Mouse (Mus musculus): ENCODE results near the gene Ccdc114. TPM values are rescaled to one million over a fixed set of nuclear protein-coding genes. Genes with fewer than 3 reads are reported as not detected.
"Not testable (repeated sequence)": the region's sequence is repeated elsewhere in the genome, so short reads cannot be mapped to it uniquely, and the experiment has no call there.

Ccdc114 gene
- polyA plus RNA-seq, 1 experiment from 2014 or later: 4.1 TPM

DNA sequence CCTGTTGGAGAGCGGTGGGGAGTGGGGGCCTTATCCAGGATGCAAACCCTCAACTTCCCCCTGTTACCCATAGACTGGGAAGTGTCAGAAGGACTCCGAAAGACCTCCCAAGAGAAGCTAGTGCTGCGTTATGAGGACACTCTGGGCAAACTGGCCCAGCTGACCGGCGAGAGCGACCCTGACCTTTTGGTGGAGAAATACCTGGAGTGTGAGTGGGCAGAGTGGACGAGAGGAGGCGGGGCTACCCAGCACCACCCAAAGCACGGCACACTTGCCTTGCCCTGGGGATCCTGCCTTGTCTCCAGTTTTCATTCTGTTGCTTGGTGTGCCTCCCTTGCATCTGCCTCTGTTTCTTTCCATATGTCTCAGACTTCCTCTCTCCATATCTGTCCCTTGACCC lies 18.1 kb downstream of the Ccdc114 start:
- H3K4me3 ChIP-seq (replicated peaks): no peak overlapping the region
- no peaks in the 10 kb centered on the region for H3K9me3 ChIP-seq
- H3K4me2 ChIP-seq (replicated peaks): no peak overlapping the region
- H3K36me3 ChIP-seq: no peaks in the 10 kb centered on the region
- H3K27ac ChIP-seq: no peak overlapping the region
- ATAC-seq: no peak
- no peaks in the 10 kb centered on the region for H3K27me3 ChIP-seq
- 88% methylated on average over 9 of the region's 9 CpGs for WGBS
- H3K9ac ChIP-seq (replicated peaks): no peak overlapping the region
- H3K4me1 ChIP-seq (replicated peaks): no peaks in the 10 kb centered on the region

DNA sequence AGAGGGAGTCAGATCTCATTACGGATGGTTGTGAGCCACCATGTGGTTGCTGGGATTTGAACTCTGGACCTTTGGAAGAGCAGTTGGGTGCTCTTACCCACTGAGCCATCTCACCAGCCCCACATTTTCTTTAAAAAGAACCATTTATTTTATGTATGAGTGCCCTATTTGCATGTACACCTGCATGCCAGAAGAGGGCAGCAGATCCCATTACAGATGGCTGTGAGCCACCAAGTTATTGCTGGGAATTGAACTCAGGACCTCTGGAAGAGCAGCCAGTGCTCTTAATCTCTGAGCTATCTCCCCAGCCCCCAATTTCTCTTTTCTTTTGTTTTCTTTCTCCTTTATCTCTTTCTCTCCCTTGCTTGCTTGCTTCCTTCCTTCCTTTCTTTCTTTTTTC lies 19.4 kb downstream of the Ccdc114 start:
- not testable (repeated sequence) for H3K36me3 ChIP-seq; H3K27me3 ChIP-seq; H3K9me3 ChIP-seq; H3K4me2 ChIP-seq (replicated peaks); ATAC-seq; H3K4me3 ChIP-seq (replicated peaks); H3K4me1 ChIP-seq (replicated peaks); H3K9ac ChIP-seq (replicated peaks); H3K27ac ChIP-seq
- WGBS: 60% methylated on average over 1 of the region's 1 CpGs

DNA sequence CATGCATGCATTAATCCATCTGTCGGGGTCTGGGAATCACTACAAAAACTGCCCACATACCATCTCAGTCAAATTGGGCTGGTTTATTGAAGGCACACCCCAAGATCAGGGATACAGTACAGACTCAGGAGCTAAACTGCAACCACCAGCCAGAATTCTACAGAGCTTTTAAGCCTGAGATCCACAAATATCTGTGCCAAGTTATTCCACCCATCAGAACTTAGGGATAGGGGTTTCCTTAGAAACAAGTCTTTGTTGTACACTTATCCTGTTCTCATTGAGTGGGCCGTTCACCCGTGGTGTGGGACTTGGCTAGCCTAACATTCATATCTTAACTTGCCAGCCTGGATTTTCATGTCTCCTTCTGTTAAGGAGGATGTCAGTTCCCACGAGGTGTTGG lies 25.2 kb downstream of the Ccdc114 start:
- Histone ChIP-seq H3K4me3 (replicated peaks) (no peak overlapping the region), H3K27me3 (no peaks in the 10 kb centered on the region), H3K4me1 (replicated peaks) (no peaks in the 10 kb centered on the region), H3K27ac (no peak overlapping the region; the same call in 1 of the 2 replicates), H3K4me2 (replicated peaks) (no peak overlapping the region), H3K9ac (replicated peaks) (no peak overlapping the region), H3K36me3 (no peaks in the 10 kb centered on the region), H3K9me3 (no peaks in the 10 kb centered on the region)
- no peak for ATAC-seq
- WGBS: 77% methylated on average over 4 of the region's 4 CpGs

DNA sequence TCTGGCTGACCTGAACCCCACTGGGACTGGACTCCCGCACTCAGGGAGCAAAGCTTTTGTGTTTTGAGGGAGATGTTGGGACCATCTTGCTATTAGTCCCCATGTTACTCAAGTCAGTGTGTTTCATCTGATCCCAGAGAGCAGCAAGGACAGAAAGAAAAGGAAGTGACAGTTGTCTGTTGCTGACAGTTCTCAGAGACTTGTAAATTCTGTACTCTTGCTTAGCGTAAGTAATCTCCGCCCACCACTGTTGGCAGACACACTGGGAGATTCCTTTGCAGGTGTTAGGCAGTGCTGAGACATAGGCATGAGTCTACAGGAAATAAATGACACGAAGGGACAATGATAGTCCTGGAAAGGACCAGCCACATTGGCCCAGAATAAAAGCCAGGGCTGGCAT lies 32.7 kb downstream of the Ccdc114 start:
- no peak overlapping the region for H3K27ac ChIP-seq
- WGBS: 80% methylated on average over 4 of the region's 4 CpGs
- H3K9me3 ChIP-seq: no peaks in the 10 kb centered on the region
- no peaks in the 10 kb centered on the region for H3K27me3 ChIP-seq
- no peak for ATAC-seq
- no peak overlapping the region for H3K4me3 ChIP-seq (replicated peaks)
- H3K9ac ChIP-seq (replicated peaks): no peak overlapping the region
- no peaks in the 10 kb centered on the region for H3K36me3 ChIP-seq
- no peaks in the 10 kb centered on the region for H3K4me1 ChIP-seq (replicated peaks)
- no peak overlapping the region for H3K4me2 ChIP-seq (replicated peaks)

DNA sequence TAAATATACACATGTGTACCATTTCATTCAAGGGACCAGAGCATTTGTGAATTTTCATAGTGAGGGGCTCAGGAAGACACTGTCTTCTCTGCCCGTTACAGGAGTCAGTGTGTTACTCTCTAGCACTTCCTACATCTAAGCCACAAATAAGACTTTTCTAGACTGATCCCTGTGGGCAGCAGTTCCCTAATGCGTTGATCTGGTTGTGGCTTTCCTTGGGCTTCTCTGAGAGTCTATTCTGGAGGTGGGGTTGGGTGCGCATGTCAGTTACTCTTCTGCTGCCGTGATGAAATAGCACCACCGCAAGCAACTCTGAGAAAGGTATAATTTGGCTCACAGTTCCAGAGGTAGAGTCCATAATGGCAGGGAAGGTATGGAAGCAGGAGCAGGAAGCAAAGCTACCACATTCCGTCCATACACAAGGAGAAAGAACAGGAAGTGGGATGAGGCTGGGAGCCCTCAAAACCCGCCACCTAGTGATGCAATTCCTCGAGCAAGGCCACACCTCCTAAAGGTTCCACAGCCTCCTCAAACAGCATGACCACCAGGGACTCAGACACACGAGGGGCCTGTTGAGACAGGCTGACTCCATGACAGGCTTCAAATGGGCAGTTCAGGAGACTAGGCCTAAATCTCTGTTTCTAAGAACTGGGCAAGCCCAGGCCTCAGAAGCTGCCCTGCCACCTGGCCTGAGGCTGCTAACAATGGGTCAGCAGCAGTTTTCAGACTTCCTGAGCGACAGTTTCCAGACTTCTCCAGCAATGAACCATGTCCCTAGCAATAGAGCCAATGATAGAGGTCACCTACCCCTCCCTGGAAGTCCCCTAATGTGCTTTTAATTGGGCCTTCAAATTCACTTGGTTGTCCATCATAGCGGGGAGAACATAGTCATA lies 48.2 kb downstream of the Ccdc114 start:
- Histone ChIP-seq H3K4me1 (replicated peaks) (no peaks in the 10 kb centered on the region), H3K9me3 (no peaks in the 10 kb centered on the region)

DNA sequence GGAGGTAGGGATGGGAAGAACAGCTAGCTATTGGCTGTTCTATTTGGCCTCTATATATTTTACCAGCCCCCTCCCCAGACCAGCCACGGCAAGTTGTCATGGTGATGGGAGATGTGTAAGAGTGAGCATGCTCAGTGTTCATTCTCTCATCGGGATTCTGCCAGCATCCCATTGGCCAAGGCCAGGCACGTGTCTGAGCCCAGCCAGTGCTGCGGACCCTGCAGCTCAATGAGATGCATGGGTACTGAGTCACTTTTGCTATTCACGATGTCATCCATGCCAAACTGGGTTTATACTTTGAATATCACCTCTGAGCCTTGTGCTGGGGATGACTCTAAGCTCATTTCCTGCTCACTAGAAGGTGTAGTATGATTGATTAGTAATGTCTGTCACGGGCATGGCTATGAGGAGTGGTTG lies 49.4 kb downstream of the Ccdc114 start:
- no peak overlapping the region for H3K4me2 ChIP-seq (replicated peaks)
- H3K27me3 ChIP-seq: no peaks in the 10 kb centered on the region
- WGBS: 77% methylated on average over 6 of the region's 6 CpGs
- no peak overlapping the region for H3K4me3 ChIP-seq (replicated peaks)
- H3K27ac ChIP-seq: 0 out of 2 replicates have a peak overlapping the region, but pooled peaks have one; percentile 9
- H3K9ac ChIP-seq (replicated peaks): no peak overlapping the region
- H3K9me3 ChIP-seq: no peaks in the 10 kb centered on the region
- ATAC-seq: peak; percentile 85
- no peaks in the 10 kb centered on the region for H3K36me3 ChIP-seq
- H3K4me1 ChIP-seq (replicated peaks): no peaks in the 10 kb centered on the region

More for the DNA sequence above, 48.2 kb downstream of the Ccdc114 start:
- Histone ChIP-seq H3K36me3 (no peaks in the 10 kb centered on the region), H3K4me3 (replicated peaks) (no peak overlapping the region), H3K4me2 (replicated peaks) (no peak overlapping the region), H3K9ac (replicated peaks) (no peak overlapping the region), H3K27ac (no peak overlapping the region), H3K27me3 (no peaks in the 10 kb centered on the region)
- no peak for ATAC-seq
- WGBS: 82% methylated on average over 11 of the region's 11 CpGs

DNA sequence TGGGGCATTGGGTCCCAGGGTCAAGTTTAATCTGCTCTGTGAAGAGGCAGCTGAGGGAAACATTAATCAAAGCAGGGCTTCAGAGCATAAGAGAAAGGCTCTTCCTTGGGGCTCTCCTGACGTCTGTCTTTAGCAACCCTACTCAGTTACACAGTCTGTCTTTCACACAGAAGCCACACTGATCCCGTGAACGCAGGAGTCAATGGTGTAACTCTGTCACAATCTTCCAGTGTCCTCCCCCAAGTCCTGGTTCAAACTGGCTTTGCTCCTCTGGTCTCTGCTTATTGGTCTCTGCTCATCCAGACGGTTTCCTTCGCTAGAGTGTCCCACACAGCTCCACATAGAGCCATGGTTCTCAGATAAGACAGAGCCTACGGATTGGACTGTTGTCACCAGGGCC lies 50.2 kb downstream of the Ccdc114 start:
- H3K4me3 ChIP-seq (replicated peaks): no peak overlapping the region
- H3K27ac ChIP-seq: no peak overlapping the region
- no peaks in the 10 kb centered on the region for H3K36me3 ChIP-seq
- H3K9me3 ChIP-seq: no peaks in the 10 kb centered on the region
- no peak overlapping the region for H3K4me2 ChIP-seq (replicated peaks)
- H3K27me3 ChIP-seq: no peaks in the 10 kb centered on the region
- ATAC-seq: no peak
- no peaks in the 10 kb centered on the region for H3K4me1 ChIP-seq (replicated peaks)
- no peak overlapping the region for H3K9ac ChIP-seq (replicated peaks)
- WGBS: 60% methylated on average over 6 of the region's 6 CpGs

DNA sequence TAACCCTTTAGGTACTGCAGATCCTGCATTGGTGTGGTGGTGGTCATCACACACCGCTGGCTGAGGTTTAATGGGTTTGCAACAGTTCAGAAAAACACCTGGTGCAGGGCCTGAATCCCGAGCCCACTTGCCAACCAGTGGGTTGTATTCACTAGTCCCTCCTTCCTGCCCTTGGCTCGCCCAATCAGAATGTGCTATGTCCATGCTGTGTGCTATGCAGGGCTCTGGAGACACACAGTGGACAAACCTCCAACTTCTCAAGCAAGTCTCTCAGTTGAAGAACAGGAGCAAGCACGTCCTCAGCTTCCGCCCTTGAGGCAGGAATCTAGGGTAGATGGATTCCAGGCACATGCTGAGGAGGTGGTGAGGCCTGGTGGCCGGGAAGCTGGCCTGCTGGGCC lies 50.6 kb downstream of the Ccdc114 start:
- no peak overlapping the region for H3K4me2 ChIP-seq (replicated peaks)
- no peak overlapping the region for H3K9ac ChIP-seq (replicated peaks)
- H3K36me3 ChIP-seq: no peaks in the 10 kb centered on the region
- ATAC-seq: no peak
- no peaks in the 10 kb centered on the region for H3K4me1 ChIP-seq (replicated peaks)
- WGBS: 78% methylated on average over 6 of the region's 6 CpGs
- H3K9me3 ChIP-seq: no peaks in the 10 kb centered on the region
- H3K27me3 ChIP-seq: no peaks in the 10 kb centered on the region
- H3K27ac ChIP-seq: no peak overlapping the region
- no peak overlapping the region for H3K4me3 ChIP-seq (replicated peaks)

DNA sequence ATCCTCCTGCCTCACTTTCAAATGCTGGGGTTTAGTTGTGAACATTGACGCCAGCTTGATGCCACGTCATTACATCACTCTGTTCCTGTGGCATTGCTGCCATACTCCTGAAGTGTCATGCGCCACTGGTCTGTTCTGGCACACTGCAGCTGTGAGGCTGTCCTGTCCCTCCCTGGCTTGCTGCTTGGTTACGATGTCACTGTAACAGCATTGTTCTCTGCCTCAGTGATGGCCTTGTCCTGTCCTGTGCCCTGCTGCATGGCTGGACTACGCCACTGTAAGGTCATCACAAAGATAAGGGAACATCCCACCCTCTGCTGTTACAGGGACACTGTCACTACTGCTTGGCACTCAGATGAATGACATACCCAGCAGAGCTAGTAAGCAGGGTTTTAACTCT lies 57.7 kb downstream of the Ccdc114 start:
- H3K9ac ChIP-seq (replicated peaks): no peak overlapping the region
- ATAC-seq: no peak
- no peak overlapping the region for H3K27ac ChIP-seq
- H3K4me3 ChIP-seq (replicated peaks): no peak overlapping the region
- no peak overlapping the region for H3K4me2 ChIP-seq (replicated peaks)
- H3K4me1 ChIP-seq (replicated peaks): no peaks in the 10 kb centered on the region
- 87% methylated on average over 5 of the region's 5 CpGs for WGBS
- H3K27me3 ChIP-seq: no peaks in the 10 kb centered on the region
- no peaks in the 10 kb centered on the region for H3K36me3 ChIP-seq
- no peaks in the 10 kb centered on the region for H3K9me3 ChIP-seq

DNA sequence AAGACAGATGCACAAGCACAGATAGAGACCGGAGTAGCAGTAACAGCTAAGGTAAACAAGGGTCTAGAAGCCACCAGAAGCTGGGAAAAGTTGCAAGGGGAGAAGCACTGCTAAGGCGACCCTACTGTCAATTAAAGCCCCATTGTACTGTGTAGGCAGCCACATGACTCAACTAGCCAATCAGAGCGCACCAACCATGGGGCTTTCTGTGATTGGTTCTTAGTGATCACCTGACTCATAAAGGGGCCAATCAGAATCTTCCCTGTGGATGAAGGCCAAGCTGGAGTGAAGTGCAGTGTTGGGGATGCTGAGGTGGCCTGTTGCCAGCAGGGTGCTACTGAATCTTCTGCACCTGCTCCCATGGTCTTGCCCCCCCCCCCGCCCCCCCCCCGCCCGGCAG lies 63.0 kb downstream of the Ccdc114 start:
- Histone ChIP-seq H3K4me2 (replicated peaks) (no peak overlapping the region), H3K36me3 (no peaks in the 10 kb centered on the region), H3K27ac (no peak overlapping the region), H3K9me3 (no peaks in the 10 kb centered on the region), H3K27me3 (no peaks in the 10 kb centered on the region), H3K9ac (replicated peaks) (no peak overlapping the region), H3K4me3 (replicated peaks) (no peak overlapping the region), H3K4me1 (replicated peaks) (no peaks in the 10 kb centered on the region)
- no peak for ATAC-seq
- WGBS: 53% methylated on average over 6 of the region's 6 CpGs

DNA sequence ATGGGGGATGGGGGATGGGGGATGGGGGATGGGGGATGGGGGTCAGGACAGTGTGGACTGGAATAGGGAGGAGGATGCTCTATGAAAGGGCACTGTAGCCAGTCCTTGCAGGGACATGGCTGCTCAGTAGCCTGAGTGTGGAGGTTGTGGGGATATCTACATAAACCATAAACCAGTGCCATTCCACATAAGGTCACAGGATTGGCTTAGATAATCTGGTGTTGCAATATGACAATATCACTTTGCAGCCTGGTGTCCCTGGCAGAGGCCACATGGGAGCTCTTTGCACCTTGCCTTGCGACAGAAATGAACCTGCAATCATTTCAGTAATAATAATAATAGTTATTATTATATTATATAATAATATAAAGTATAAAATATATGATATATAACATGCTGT lies 64.5 kb downstream of the Ccdc114 start:
- H3K27ac ChIP-seq: no peak overlapping the region
- no peak for ATAC-seq
- no peak overlapping the region for H3K4me3 ChIP-seq (replicated peaks)
- no peak overlapping the region for H3K4me2 ChIP-seq (replicated peaks)
- no peaks in the 10 kb centered on the region for H3K4me1 ChIP-seq (replicated peaks)
- H3K9me3 ChIP-seq: no peaks in the 10 kb centered on the region
- no peak overlapping the region for H3K9ac ChIP-seq (replicated peaks)
- WGBS: 90% methylated on average over 1 of the region's 1 CpGs
- H3K36me3 ChIP-seq: no peaks in the 10 kb centered on the region
- H3K27me3 ChIP-seq: no peaks in the 10 kb centered on the region

DNA sequence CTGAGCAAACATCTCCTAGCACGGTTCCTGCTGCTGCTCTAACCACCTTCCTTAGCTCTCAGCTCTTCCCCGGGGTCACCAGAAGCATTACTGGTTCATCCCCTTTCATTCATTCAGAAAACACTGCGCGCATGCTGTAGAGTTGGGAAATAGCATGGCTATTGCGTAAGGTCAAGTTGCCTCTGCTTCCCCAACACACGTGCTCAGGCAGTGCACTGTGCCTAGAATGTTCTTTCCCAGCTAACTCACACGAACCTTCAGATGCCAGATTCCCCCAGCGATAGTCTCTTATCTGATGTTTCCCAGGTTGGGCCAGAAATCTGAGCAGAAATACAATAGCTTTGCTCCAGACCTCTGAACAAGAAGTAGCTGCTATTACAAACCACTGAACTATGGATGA lies 68.6 kb downstream of the Ccdc114 start:
- ATAC-seq: no peak
- Histone ChIP-seq H3K4me1 (replicated peaks) (no peaks in the 10 kb centered on the region), H3K9ac (replicated peaks) (no peak overlapping the region), H3K27ac (no peak overlapping the region), H3K4me3 (replicated peaks) (no peak overlapping the region), H3K4me2 (replicated peaks) (no peak overlapping the region), H3K36me3 (no peaks in the 10 kb centered on the region), H3K27me3 (no peaks in the 10 kb centered on the region), H3K9me3 (no peaks in the 10 kb centered on the region)
- WGBS: 92% methylated on average over 8 of the region's 8 CpGs
